Mouse (Mus musculus): Measurements from ENCODE around the gene Crb3. TPM values are rescaled to one million over a fixed set of nuclear protein-coding genes. Genes with fewer than 3 reads are reported as not detected.

Crb3 gene
- polyA plus RNA-seq (2012; rRNA removed) = 184 and 395 TPM in 2 replicates

- Histone ChIP-seq H3K27me3 (ENCODE audit: control insufficient read depth, insufficient read depth, low read length) (no peaks in the 10 kb centered on the region), H3K4me3 (ENCODE audit: low read depth, low read length) (peak within 1 kb of the TSS; percentile 77), H3K4me1 (ENCODE audit: control insufficient read depth, insufficient read depth, insufficient read length, low read length) (peaks cover 5% of the 10 kb centered on the region; the same call in 1 of the 2 replicates), H3K36me3 (ENCODE audit: control insufficient read depth, insufficient read depth, low read length) (no peaks in the 10 kb centered on the region), H3K27ac (ENCODE audit: insufficient read depth, low read depth, low read length) (no peak within 1 kb of the TSS; the same call in none of the 2 replicates)
- WGBS = 2% methylated on average over 17 of the region's 22 CpGs
- TF ChIP-seq POLR2A (IDR thresholded peaks at IDR 0.05; ENCODE audit: low read depth, low read length) (no peak), CTCF (IDR thresholded peaks at IDR 0.05; ENCODE audit: extremely low read depth, insufficient read length, insufficient replicate concordance, low read depth, low read length) (no peak)
Measured at GRCm38 (mm10) chr17:57058891-57059485, at the start of gene Crb3. Gene Crb3 (plus strand): TSS chr17:57059105.

GRCm38 (mm10) chr17:57010911-57011235 lies 48.0 kb upstream of the Crb3 start:
- Histone ChIP-seq H3K36me3 (ENCODE audit: control insufficient read depth, insufficient read depth, low read length) (peaks cover 24% of the 10 kb centered on the region), H3K27ac (ENCODE audit: insufficient read depth, low read depth, low read length) (peak overlapping the region; percentile 63), H3K4me1 (ENCODE audit: control insufficient read depth, insufficient read depth, insufficient read length, low read length) (peaks cover 7% of the 10 kb centered on the region; the same call in 1 of the 2 replicates), H3K27me3 (ENCODE audit: control insufficient read depth, insufficient read depth, low read length) (no peaks in the 10 kb centered on the region), H3K4me3 (ENCODE audit: low read depth, low read length) (peak overlapping the region; percentile 81)
- WGBS = 0% methylated on average over 19 of the region's 19 CpGs
- TF ChIP-seq POLR2A (IDR thresholded peaks at IDR 0.05; ENCODE audit: low read depth, low read length) = no peak
- no peak for TF ChIP-seq CTCF (IDR thresholded peaks at IDR 0.05; ENCODE audit: extremely low read depth, insufficient read length, insufficient replicate concordance, low read depth, low read length)

DNA sequence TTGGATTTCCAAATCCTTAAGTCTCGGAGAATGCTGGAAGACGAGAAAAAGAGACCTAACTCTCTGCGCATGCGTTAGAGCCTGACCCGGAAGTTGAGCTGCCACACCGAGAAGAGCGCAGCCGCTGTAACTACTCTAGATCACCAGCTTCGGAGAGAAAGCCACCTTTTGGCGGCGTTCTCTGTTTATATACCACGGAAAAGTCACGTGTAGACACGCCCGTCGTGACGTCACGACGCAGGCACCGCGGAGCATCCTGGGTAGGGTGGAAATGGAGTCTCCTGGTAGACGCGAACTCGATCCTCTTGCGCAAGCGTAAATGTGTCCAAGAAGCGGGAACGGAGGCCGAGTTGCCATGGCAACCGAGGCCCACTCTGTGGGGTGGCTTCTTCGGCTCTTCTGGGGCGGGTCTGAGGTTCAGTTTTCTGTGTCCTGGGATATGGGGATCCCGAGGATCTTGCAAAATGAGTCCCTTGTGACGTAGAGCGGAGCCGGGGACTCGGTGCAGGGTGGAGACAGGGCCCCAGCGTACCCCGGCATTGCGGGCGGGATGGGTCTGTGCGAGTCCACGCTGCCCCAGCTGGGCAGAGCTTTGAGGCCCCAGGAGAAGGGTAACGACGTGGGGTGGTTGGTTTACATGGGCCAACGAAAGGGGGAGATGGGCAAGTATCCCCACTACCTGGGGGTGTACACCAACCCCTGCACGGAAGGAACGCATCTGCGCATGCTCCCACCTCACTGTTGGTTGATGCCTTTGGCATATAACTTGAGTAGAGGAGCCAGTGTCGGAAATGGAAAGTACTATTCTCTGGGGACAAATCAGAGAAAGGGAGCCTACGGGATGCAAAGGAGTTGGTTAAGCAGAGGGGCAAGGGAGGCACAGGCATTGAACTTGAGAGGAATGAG lies 47.4 kb upstream of the Crb3 start, which contains the start of the genes Gtf2f1 and Gm17949:
Gene Gtf2f1 (minus strand): TSS at position 53 of the 906 bp plus-strand sequence.
Gene Gm17949 (plus strand): TSS at position 234 of the 906 bp plus-strand sequence.
- Histone ChIP-seq H3K36me3 (ENCODE audit: control insufficient read depth, insufficient read depth, low read length) (peaks cover 18% of the 10 kb centered on the region), H3K4me1 (ENCODE audit: control insufficient read depth, insufficient read depth, insufficient read length, low read length) (peaks cover 7% of the 10 kb centered on the region; the same call in 1 of the 2 replicates), H3K27me3 (ENCODE audit: control insufficient read depth, insufficient read depth, low read length) (no peaks in the 10 kb centered on the region), H3K27ac (ENCODE audit: insufficient read depth, low read depth, low read length) (peak within 1 kb of the TSS; percentile 63), H3K4me3 (ENCODE audit: low read depth, low read length) (peak within 1 kb of the TSS; percentile 81)
- WGBS = 1% methylated on average over 51 of the region's 51 CpGs
- no peak for TF ChIP-seq CTCF (IDR thresholded peaks at IDR 0.05; ENCODE audit: extremely low read depth, insufficient read length, insufficient replicate concordance, low read depth, low read length)
- TF ChIP-seq POLR2A (IDR thresholded peaks at IDR 0.05; ENCODE audit: low read depth, low read length) = peak; percentile 99

DNA sequence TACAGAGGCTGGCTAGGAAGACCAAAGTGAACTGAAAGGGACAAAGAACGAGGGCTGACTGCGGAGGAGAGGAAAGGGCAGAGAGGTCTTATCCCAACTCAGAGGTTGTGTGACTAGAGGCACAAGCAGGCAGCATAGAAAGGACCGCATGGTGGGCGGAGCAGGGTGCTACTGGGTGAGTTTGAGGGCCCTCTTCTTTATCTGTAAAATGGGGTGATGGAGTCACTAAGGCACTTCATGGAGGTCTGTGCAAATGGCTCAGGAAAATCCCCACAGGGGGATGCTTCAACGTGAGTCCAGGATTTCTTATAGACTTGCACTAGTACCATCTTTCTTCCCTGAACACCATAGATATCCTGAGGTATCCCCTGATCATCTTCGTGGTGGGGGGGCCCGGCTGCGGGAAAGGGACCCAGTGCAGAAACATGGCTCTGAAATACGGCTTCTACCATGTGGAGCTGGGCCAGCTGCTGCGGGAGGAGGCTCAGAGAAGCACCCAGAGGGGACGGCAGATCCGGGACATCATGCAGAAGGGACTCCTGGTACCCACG lies 46.6 kb upstream of the Crb3 start:
- Histone ChIP-seq H3K27ac (ENCODE audit: insufficient read depth, low read depth, low read length) (no peak overlapping the region), H3K36me3 (ENCODE audit: control insufficient read depth, insufficient read depth, low read length) (peaks cover 10% of the 10 kb centered on the region), H3K4me3 (ENCODE audit: low read depth, low read length) (no peak overlapping the region), H3K4me1 (ENCODE audit: control insufficient read depth, insufficient read depth, insufficient read length, low read length) (peaks cover 7% of the 10 kb centered on the region; the same call in 1 of the 2 replicates), H3K27me3 (ENCODE audit: control insufficient read depth, insufficient read depth, low read length) (no peaks in the 10 kb centered on the region)
- no peak for TF ChIP-seq CTCF (IDR thresholded peaks at IDR 0.05; ENCODE audit: extremely low read depth, insufficient read length, insufficient replicate concordance, low read depth, low read length)
- TF ChIP-seq POLR2A (IDR thresholded peaks at IDR 0.05; ENCODE audit: low read depth, low read length) = no peak
- 80% methylated on average over 13 of the region's 13 CpGs for WGBS

- no peak overlapping the region for H3K4me3 ChIP-seq (ENCODE audit: low read depth, low read length)
- peaks cover 29% of the 10 kb centered on the region for H3K36me3 ChIP-seq (ENCODE audit: control insufficient read depth, insufficient read depth, low read length)
- no peaks in the 10 kb centered on the region for H3K4me1 ChIP-seq (ENCODE audit: control insufficient read depth, insufficient read depth, insufficient read length, low read length)
- no peak for TF ChIP-seq CTCF (IDR thresholded peaks at IDR 0.05; ENCODE audit: extremely low read depth, insufficient read length, insufficient replicate concordance, low read depth, low read length)
- no peak for TF ChIP-seq POLR2A (IDR thresholded peaks at IDR 0.05; ENCODE audit: low read depth, low read length)
- H3K27ac ChIP-seq (ENCODE audit: insufficient read depth, low read depth, low read length) = no peak overlapping the region
- 80% methylated on average over 2 of the region's 2 CpGs for WGBS
- H3K27me3 ChIP-seq (ENCODE audit: control insufficient read depth, insufficient read depth, low read length) = no peaks in the 10 kb centered on the region
Measured at GRCm38 (mm10) chr17:57019693-57020092, 39.2 kb upstream of the Crb3 start.

GRCm38 (mm10) chr17:57020960-57021359 lies 37.9 kb upstream of the Crb3 start:
- Histone ChIP-seq H3K4me1 (ENCODE audit: control insufficient read depth, insufficient read depth, insufficient read length, low read length) (no peaks in the 10 kb centered on the region), H3K36me3 (ENCODE audit: control insufficient read depth, insufficient read depth, low read length) (peaks cover 41% of the 10 kb centered on the region), H3K27ac (ENCODE audit: insufficient read depth, low read depth, low read length) (no peak overlapping the region), H3K4me3 (ENCODE audit: low read depth, low read length) (no peak overlapping the region), H3K27me3 (ENCODE audit: control insufficient read depth, insufficient read depth, low read length) (no peaks in the 10 kb centered on the region)
- 82% methylated on average over 5 of the region's 5 CpGs for WGBS
- TF ChIP-seq CTCF (IDR thresholded peaks at IDR 0.05; ENCODE audit: extremely low read depth, insufficient read length, insufficient replicate concordance, low read depth, low read length) = no peak
- no peak for TF ChIP-seq POLR2A (IDR thresholded peaks at IDR 0.05; ENCODE audit: low read depth, low read length)

All from small intestine, adult 2 months (tissue).